Mouse (Mus musculus): ENCODE results near the gene Pbrm1. TPM values are rescaled to one million over a fixed set of nuclear protein-coding genes. Genes with fewer than 3 reads are reported as not detected.

Pbrm1 gene
- polyA plus RNA-seq (2012; rRNA removed) = 15.5 and 17.0 TPM in 2 replicates

DNA sequence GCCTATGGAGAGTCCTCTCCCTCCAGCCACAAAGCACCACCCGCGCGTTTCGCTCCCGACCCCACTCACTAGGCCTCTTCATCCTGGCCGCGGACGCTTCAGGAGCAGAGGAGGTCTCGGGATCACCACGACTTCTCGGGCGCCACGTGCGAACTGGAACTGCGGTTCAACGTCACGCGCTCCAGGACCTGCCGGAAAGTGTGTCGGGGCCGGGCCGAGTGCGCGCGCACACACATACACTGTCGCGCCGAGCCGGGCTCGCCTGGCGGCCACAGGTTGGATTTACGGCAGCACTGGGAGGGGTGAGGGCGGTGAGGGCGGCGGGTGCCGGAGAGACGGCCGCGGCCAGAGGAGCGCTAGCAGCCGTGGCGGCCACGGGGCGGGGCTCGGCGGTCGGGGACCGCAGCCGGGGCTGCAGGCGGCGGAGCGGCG, at the start of gene Pbrm1, which contains the start of gene Gnl3:
TSS of gene Pbrm1 (plus strand) at position 279 of the 432 bp plus-strand sequence.
TSS of gene Gnl3 (minus strand) at position 293 of the 432 bp plus-strand sequence.
- H3K4me1 ChIP-seq (ENCODE audit: control insufficient read depth, insufficient read depth, low read length) = peaks cover 2% of the 10 kb centered on the region
- peak within 1 kb of the TSS; percentile 45 for H3K4me3 ChIP-seq (ENCODE audit: insufficient read depth, low read length)
- TF ChIP-seq CTCF (IDR thresholded peaks at IDR 0.05; ENCODE audit: extremely low read depth, insufficient read depth, low read length) (no peak), POLR2A (IDR thresholded peaks at IDR 0.05; ENCODE audit: extremely low read depth, insufficient read depth, low read length) (0 out of 2 replicates have a peak, but pooled peaks have one; percentile 48)
- no peak within 1 kb of the TSS for H3K27ac ChIP-seq (ENCODE audit: insufficient read depth, low read length)

DNA sequence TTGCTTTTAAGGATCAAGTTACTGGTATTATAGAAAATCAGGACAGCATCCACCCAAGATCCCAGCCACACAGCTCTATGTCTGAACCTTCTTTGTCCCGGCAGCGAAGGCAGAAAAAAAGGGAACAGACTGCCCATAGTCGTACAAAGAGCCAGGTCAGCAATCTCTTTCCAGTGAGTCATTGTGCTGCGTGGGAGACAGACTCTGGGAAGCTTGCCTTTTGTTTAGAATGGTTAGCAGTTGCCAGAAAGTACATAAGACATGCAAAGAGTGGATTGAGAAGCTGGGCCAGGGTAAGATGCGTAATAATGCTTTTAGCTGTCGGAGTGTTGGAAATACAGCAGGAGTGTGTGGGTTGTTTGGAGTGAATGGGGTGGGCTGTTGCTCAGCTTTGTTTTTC, 44.7 kb upstream of the Pbrm1 start:
- TF ChIP-seq POLR2A (IDR thresholded peaks at IDR 0.05; ENCODE audit: extremely low read depth, insufficient read depth, low read length) (no peak), CTCF (IDR thresholded peaks at IDR 0.05; ENCODE audit: extremely low read depth, insufficient read depth, low read length) (no peak)
- H3K4me3 ChIP-seq (ENCODE audit: insufficient read depth, low read length) = no peak overlapping the region
- H3K4me1 ChIP-seq (ENCODE audit: control insufficient read depth, insufficient read depth, low read length) = peaks cover 3% of the 10 kb centered on the region; the same call in 1 of the 2 replicates
- H3K27ac ChIP-seq (ENCODE audit: insufficient read depth, low read length) = no peak overlapping the region

DNA sequence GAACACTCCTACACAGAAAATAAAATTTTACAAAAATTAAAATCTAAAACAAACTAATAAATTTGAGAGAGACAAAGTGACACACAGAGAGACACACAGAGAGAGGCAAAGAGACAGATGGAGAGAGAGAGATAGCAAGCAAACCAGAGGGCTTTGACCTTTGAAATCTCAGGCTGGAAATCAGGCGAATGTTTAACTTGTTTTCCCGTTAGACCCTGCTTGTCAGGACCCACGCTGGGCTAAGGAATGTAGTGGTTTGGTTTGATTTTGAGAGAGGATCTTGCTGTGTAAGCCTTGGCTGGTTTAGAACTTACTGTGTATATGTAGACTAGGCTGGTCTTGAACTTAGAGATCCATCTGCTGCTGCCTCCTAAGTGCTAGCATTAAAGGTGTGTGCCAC, 42.7 kb upstream of the Pbrm1 start:
- H3K4me3 ChIP-seq (ENCODE audit: insufficient read depth, low read length) = no peak overlapping the region
- no peak overlapping the region for H3K27ac ChIP-seq (ENCODE audit: insufficient read depth, low read length)
- no peak for TF ChIP-seq POLR2A (IDR thresholded peaks at IDR 0.05; ENCODE audit: extremely low read depth, insufficient read depth, low read length)
- TF ChIP-seq CTCF (IDR thresholded peaks at IDR 0.05; ENCODE audit: extremely low read depth, insufficient read depth, low read length) = no peak
- H3K4me1 ChIP-seq (ENCODE audit: control insufficient read depth, insufficient read depth, low read length) = peaks cover 3% of the 10 kb centered on the region; the same call in 1 of the 2 replicates

DNA sequence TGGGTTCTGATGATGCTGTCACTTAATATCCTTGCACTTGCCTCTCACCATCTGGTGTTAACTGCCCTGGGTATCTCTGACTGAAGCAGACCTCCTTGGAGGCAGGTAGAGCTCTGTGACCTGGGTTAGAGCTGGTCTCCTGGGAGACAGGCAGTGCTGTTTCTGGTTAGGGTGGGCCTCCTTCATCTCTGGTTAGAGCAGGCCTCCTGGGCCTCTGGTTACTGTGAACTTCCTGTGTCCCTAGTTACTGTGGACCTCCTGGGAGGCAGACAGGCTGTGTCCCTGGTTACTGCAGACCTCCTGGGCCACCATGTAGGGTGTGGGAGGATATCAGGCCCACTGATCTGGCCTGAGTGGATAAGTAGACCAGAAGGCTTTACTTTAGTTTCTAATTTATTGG, 22.5 kb upstream of the Pbrm1 start:
- Histone ChIP-seq H3K27ac (ENCODE audit: insufficient read depth, low read length) (no peak overlapping the region), H3K4me1 (ENCODE audit: control insufficient read depth, insufficient read depth, low read length) (no peaks in the 10 kb centered on the region), H3K4me3 (ENCODE audit: insufficient read depth, low read length) (no peak overlapping the region)
- TF ChIP-seq CTCF (IDR thresholded peaks at IDR 0.05; ENCODE audit: extremely low read depth, insufficient read depth, low read length) = no peak
- TF ChIP-seq POLR2A (IDR thresholded peaks at IDR 0.05; ENCODE audit: extremely low read depth, insufficient read depth, low read length) = no peak

DNA sequence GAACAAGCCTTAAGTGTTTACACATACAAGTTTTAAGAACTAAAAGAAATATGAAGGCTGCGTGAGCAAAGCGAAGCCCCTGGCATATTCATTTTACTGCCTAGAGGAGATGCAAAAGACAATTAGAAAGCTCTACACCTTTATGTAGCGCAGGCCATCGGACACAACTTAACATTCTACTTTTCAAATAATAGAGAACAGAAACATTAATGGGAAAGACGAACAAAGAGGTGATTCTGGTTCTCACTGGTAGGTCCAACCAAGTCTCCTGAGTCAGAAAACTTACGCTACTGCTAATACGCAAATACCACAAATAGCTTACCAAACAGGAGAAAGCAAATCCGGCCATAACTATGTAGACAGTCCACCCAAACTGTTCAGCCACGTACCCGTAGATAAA, 18.6 kb upstream of the Pbrm1 start:
- H3K27ac ChIP-seq (ENCODE audit: insufficient read depth, low read length) = no peak overlapping the region
- H3K4me3 ChIP-seq (ENCODE audit: insufficient read depth, low read length) = peak overlapping the region; percentile 78; the same call in 1 of the 2 replicates
- TF ChIP-seq POLR2A (IDR thresholded peaks at IDR 0.05; ENCODE audit: extremely low read depth, insufficient read depth, low read length) (no peak), CTCF (IDR thresholded peaks at IDR 0.05; ENCODE audit: extremely low read depth, insufficient read depth, low read length) (no peak)
- no peaks in the 10 kb centered on the region for H3K4me1 ChIP-seq (ENCODE audit: control insufficient read depth, insufficient read depth, low read length)

DNA sequence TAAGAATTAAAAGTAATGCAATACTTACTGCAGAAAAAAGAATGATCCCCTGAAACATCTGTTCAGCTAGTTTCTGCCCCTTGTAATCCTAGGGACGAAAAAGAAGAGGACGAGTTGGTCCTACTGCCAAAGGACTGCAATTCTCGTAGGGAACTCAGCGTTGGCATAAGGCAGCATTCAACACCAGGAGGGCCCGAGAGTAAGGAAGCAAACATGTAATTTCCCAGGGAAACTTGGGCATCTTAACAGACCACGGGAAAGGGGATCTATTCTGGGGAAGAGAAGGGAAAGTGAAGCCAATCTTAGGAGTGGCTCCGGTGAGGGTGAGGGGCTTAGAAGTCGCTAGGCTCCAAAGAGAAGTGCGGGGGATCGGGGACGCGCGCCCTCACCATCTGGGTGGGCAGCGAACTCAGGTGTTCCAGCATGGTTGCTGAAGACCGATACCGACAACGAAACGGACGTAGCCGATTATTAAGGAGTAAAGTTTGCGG, 18.1 kb upstream of the Pbrm1 start:
- TF ChIP-seq CTCF (IDR thresholded peaks at IDR 0.05; ENCODE audit: extremely low read depth, insufficient read depth, low read length) (no peak), POLR2A (IDR thresholded peaks at IDR 0.05; ENCODE audit: extremely low read depth, insufficient read depth, low read length) (no peak)
- no peak overlapping the region; the same call in 1 of the 2 replicates for H3K27ac ChIP-seq (ENCODE audit: insufficient read depth, low read length)
- H3K4me3 ChIP-seq (ENCODE audit: insufficient read depth, low read length) = peak overlapping the region; percentile 78
- no peaks in the 10 kb centered on the region for H3K4me1 ChIP-seq (ENCODE audit: control insufficient read depth, insufficient read depth, low read length)

DNA sequence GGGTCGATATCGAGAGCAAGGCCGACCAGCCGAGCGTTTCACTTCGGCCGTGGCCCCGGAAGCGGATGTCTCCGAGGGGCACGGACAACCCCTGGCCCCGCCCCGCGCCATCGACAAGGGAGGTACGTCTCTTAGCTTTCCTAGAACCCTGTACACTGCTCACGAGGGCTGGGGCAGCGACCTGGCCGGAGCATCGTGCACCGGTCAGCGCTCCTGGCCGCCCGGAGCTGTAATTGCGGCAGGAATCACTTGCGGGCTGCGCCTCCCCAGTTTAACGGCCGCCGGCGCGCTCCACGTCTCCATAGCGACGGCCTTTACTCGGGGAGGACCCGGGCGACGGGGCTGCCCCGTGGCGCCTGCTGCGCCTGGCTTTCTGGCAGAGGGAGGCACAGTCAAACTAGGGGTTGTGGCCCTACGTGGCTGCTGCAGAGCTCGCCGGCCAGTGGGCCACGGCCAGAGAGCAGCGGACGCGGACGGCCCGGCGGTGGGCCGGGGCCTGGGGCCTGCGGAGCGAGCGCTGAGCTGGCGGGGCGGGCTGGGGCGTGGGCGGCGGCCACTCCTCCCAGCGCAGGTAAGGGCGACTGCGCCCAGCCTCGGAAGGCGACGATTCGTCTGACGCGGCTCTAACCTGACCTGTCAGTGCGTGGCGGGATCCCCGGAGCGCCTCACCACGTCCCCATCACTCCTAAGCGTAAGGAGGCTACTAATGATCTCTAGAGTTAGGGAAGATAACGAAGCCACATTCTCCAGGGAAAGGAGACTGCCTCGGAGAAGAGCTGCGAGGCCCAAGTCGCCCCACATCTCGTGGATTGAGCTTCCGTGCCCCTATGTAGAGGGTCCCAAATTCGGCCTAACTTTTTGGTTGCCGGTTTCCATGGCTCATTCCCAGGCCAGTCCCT, 17.4 kb upstream of the Pbrm1 start, which contains the start of the genes Glt8d1 and Spcs1:
TSS of gene Glt8d1 (plus strand) at position 94 of the 899 bp plus-strand sequence.
TSS of gene Spcs1 (minus strand) at position 366 of the 899 bp plus-strand sequence.
- Histone ChIP-seq H3K4me1 (ENCODE audit: control insufficient read depth, insufficient read depth, low read length) (no peaks in the 10 kb centered on the region), H3K27ac (ENCODE audit: insufficient read depth, low read length) (peak within 1 kb of the TSS; percentile 91)
- peak; percentile 79 for TF ChIP-seq POLR2A (IDR thresholded peaks at IDR 0.05; ENCODE audit: extremely low read depth, insufficient read depth, low read length)
- TF ChIP-seq CTCF (IDR thresholded peaks at IDR 0.05; ENCODE audit: extremely low read depth, insufficient read depth, low read length) = no peak

DNA sequence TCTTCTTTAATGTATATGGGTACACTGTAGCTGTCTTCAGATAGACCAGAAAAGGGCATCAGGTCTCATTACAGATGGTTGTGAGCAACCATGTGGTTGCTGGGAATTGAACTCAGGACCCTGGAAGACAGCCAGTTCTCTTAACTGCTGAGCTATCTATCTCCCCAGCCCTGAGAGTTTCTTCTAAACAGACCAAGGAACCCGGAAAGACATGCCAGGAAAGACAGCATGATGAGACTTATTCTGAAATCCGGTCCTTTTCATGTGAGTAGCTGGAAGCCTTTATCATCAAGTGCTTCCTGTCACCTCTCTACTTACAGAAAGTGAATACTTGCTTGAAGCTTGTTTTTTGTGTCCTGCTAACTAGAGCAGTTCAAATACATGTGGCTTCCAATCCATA, 14.4 kb upstream of the Pbrm1 start:
- TF ChIP-seq CTCF (IDR thresholded peaks at IDR 0.05; ENCODE audit: extremely low read depth, insufficient read depth, low read length) (no peak), POLR2A (IDR thresholded peaks at IDR 0.05; ENCODE audit: extremely low read depth, insufficient read depth, low read length) (no peak)

More for the DNA sequence above, 17.4 kb upstream of the Pbrm1 start, which contains the start of the genes Glt8d1 and Spcs1:
- peak within 1 kb of the TSS; percentile 78 for H3K4me3 ChIP-seq (ENCODE audit: insufficient read depth, low read length)

DNA sequence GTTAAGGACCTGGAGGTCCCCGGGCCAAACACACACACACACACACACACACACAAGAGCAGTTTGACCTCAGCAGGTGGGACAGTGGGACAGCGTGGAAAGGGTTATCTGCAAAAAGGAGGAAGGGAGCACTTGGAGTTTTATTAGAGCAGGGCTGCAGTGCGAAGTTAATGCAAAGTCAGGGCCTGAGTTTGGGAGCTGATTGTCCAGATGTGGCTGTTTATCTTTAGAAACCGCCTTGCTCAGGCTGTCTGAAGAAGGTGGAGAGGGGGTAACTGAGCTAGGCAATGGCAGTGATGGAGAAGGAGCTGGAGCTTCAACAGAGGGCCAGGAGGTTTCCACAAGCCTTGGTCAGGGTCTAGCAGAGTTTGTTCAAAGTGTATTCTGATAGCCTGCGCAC, 12.2 kb upstream of the Pbrm1 start:
- Histone ChIP-seq H3K27ac (ENCODE audit: insufficient read depth, low read length) (no peak overlapping the region), H3K4me3 (ENCODE audit: insufficient read depth, low read length) (no peak overlapping the region), H3K4me1 (ENCODE audit: control insufficient read depth, insufficient read depth, low read length) (no peaks in the 10 kb centered on the region)
- TF ChIP-seq POLR2A (IDR thresholded peaks at IDR 0.05; ENCODE audit: extremely low read depth, insufficient read depth, low read length) = no peak
- no peak for TF ChIP-seq CTCF (IDR thresholded peaks at IDR 0.05; ENCODE audit: extremely low read depth, insufficient read depth, low read length)

More for the DNA sequence above, 14.4 kb upstream of the Pbrm1 start:
- Histone ChIP-seq H3K4me3 (ENCODE audit: insufficient read depth, low read length) (no peak overlapping the region), H3K27ac (ENCODE audit: insufficient read depth, low read length) (no peak overlapping the region), H3K4me1 (ENCODE audit: control insufficient read depth, insufficient read depth, low read length) (no peaks in the 10 kb centered on the region)
